Mouse (Mus musculus) embryonic fibroblast, embryonic 13.5 days (primary cell): Measurements from ENCODE around the gene Tpx2.

Experiments
- CTCF ChIP-seq: IDR thresholded peaks from 2 replicates; pipeline ENCODE4 v1.5.1; 2011; ENCODE audit warnings: mild to moderate bottlenecking, control low read depth, low read length, moderate library complexity, borderline replicate concordance; ENCODE audit not compliant: insufficient read depth
- POLR2A ChIP-seq: IDR thresholded peaks from 2 replicates; pipeline ENCODE4 v1.6.1; 2011; ENCODE audit warnings: low read depth, mild to moderate bottlenecking, control low read depth, low read length, moderate library complexity

- TF ChIP-seq POLR2A (0 out of 2 replicates have a peak, but pooled peaks have one; percentile 21), CTCF (no peak)
Measured at GRCm38 (mm10) chr2:152931456-152932160, 83.8 kb downstream of the Tpx2 start.
